Mouse (Mus musculus) spleen, postnatal 10 days (tissue): Measurements from ENCODE around the gene Mcoln1.

Source experiments
- DNase-seq, 2 experiments: peaks; one replicate each; pipeline ENCODE4 v3.0.0; 2021 to 2022; ENCODE audit warnings: low spot score in 2 of 2

Gene Mcoln1

GRCm38 (mm10) chr8:3498583-3498982 is 1.7 kb upstream of the Mcoln1 start:
- no peak for DNase-seq

GRCm38 (mm10) chr8:3499751-3500150 is 506 bp upstream of the Mcoln1 start:
- DNase-seq, result no peak

GRCm38 (mm10) chr8:3502217-3502616 is 2.0 kb downstream of the Mcoln1 start:
- no peak for DNase-seq

GRCm38 (mm10) chr8:3507979-3508754 is 7.9 kb downstream of the Mcoln1 start:
- no peak for DNase-seq

GRCm38 (mm10) chr8:3514681-3515247 is 14.5 kb downstream of the Mcoln1 start:
- no peak for DNase-seq

GRCm38 (mm10) chr8:3515260-3515671 is 15.0 kb downstream of the Mcoln1 start, which contains the start of gene Pnpla6:
Gene Pnpla6, plus strand, starts transcription at chr8:3515384.
- DNase-seq, result peak; percentile 82 to 92

- DNase-seq, result peak in 1 of 2 experiments; percentile 36
Measured at GRCm38 (mm10) chr8:3515771-3516417, 15.6 kb downstream of the Mcoln1 start.

- peak; percentile 96 for DNase-seq
Measured at GRCm38 (mm10) chr8:3516450-3517116, 16.3 kb downstream of the Mcoln1 start.

- DNase-seq, result no peak
Measured at GRCm38 (mm10) chr8:3517117-3517495, 16.8 kb downstream of the Mcoln1 start.

- peak; percentile 79 to 80 for DNase-seq
Measured at GRCm38 (mm10) chr8:3522007-3522697, 21.9 kb downstream of the Mcoln1 start.

- no peak for DNase-seq
Measured at GRCm38 (mm10) chr8:3530816-3531215, 30.6 kb downstream of the Mcoln1 start.

- no peak for DNase-seq
Measured at GRCm38 (mm10) chr8:3531936-3532335, 31.7 kb downstream of the Mcoln1 start.

- peak; percentile 35 to 77 for DNase-seq
Measured at GRCm38 (mm10) chr8:3536053-3536841, 36.0 kb downstream of the Mcoln1 start.

- no peak for DNase-seq
Measured at GRCm38 (mm10) chr8:3536940-3537339, 36.7 kb downstream of the Mcoln1 start.

GRCm38 (mm10) chr8:3537666-3538065 is 37.4 kb downstream of the Mcoln1 start:
- DNase-seq, result no peak

GRCm38 (mm10) chr8:3539146-3539545 is 38.9 kb downstream of the Mcoln1 start:
- no peak for DNase-seq

- no peak for DNase-seq
Measured at GRCm38 (mm10) chr8:3540076-3540475, 39.8 kb downstream of the Mcoln1 start.

GRCm38 (mm10) chr8:3546511-3546910 is 46.3 kb downstream of the Mcoln1 start:
- no peak for DNase-seq

- no peak for DNase-seq
Measured at GRCm38 (mm10) chr8:3552240-3552639, 52.0 kb downstream of the Mcoln1 start.

- DNase-seq, result no peak
Measured at GRCm38 (mm10) chr8:3556114-3556513, 55.9 kb downstream of the Mcoln1 start.
